Mouse (Mus musculus) MEL (cell line): Measurements from ENCODE around the gene Rpl28. TPM values are rescaled to one million over a fixed set of nuclear protein-coding genes. Genes with fewer than 3 reads are reported as not detected.
"Not testable (repeated sequence)": the region's sequence is repeated elsewhere in the genome, so short reads cannot be mapped to it uniquely, and the experiment has no call there.

Source experiments
- DNase-seq: peaks from one replicate; pipeline ENCODE4 v3.0.0; 2011; ENCODE audit warnings: low read depth, low spot score
- H3K27ac ChIP-seq: 2 replicates; pipeline ENCODE4 v1.5.1; 2012; ENCODE audit warnings: low read depth, mild to moderate bottlenecking, control low read depth, low read length, moderate library complexity; ENCODE audit not compliant: control insufficient read depth
- H3K27me3 ChIP-seq, 2 experiments: fragments of 150-350 bp in 1 of 2; sonication (generic) in 1 of 2; 2 replicates each; pipeline ENCODE4 v1.6.1; 2012; ENCODE audit warnings: low read length in 2 of 2, mild to moderate bottlenecking in 2 of 2, improper control_type of control experiment in 1 of 2, moderate library complexity in 1 of 2; ENCODE audit not compliant: insufficient read depth in 2 of 2, control insufficient read depth in 1 of 2
- H3K36me3 ChIP-seq, 2 experiments: 2 replicates each; pipeline ENCODE4 v1.6.1; 2012 to 2014; ENCODE audit warnings: low read length in 2 of 2, improper control_type of control experiment in 1 of 2, inconsistent platforms in 1 of 2, mild to moderate bottlenecking in 1 of 2; ENCODE audit not compliant: insufficient read depth in 2 of 2, control insufficient read depth in 1 of 2
- H3K4me1 ChIP-seq, 2 experiments: fragments of 150-350 bp in 1 of 2; sonication (generic) in 1 of 2; 2 replicates each; pipeline ENCODE4 v1.6.1; 2012; ENCODE audit warnings: low read length in 2 of 2, improper control_type of control experiment in 1 of 2, mild to moderate bottlenecking in 1 of 2; ENCODE audit not compliant: insufficient read depth in 2 of 2, control insufficient read depth in 1 of 2
- H3K4me3 ChIP-seq, 2 experiments: fragments of 150-350 bp in 1 of 2; sonication (generic) in 1 of 2; 2 replicates each; pipeline ENCODE4 v1.5.1; 2012; ENCODE audit warnings: low read depth in 2 of 2, low read length in 2 of 2, mild to moderate bottlenecking in 2 of 2, moderate library complexity in 2 of 2, control low read depth in 1 of 2, improper control_type of control experiment in 1 of 2; ENCODE audit not compliant: control insufficient read depth in 1 of 2, insufficient read depth in 1 of 2
- H3K79me2 ChIP-seq: 2 replicates; pipeline ENCODE4 v1.6.1; 2012; ENCODE audit warnings: mild to moderate bottlenecking, low read length, moderate library complexity; ENCODE audit not compliant: control insufficient read depth, poor library complexity, insufficient read depth
- H3K9ac ChIP-seq: 2 replicates; pipeline ENCODE4 v1.6.1; 2012; ENCODE audit warnings: low read depth, mild to moderate bottlenecking, control low read depth, low read length, moderate library complexity; ENCODE audit not compliant: control insufficient read depth, poor library complexity, severe bottlenecking
- H3K9me3 ChIP-seq: fragments of 150-350 bp; sonication (generic); replicated peaks from 2 replicates; pipeline ENCODE4 v1.6.1; 2012; ENCODE audit warnings: mild to moderate bottlenecking, low read length, improper control_type of control experiment, moderate library complexity; ENCODE audit not compliant: insufficient read depth
- CTCF ChIP-seq, 3 experiments: IDR thresholded peaks in 2 of 3; conservative IDR thresholded peaks in 1 of 3; 2 replicates each; pipeline ENCODE4 v1.5.1; 2011 to 2012; ENCODE audit warnings: low read length in 3 of 3, low read depth in 2 of 3, mild to moderate bottlenecking in 2 of 3, improper control_type of control experiment in 1 of 3, inconsistent platforms in 1 of 3, mixed read lengths in 1 of 3, moderate library complexity in 1 of 3; ENCODE audit not compliant: control insufficient read depth in 1 of 3, insufficient read depth in 1 of 3, poor library complexity in 1 of 3, severe bottlenecking in 1 of 3
- E2F4 ChIP-seq: IDR thresholded peaks from 2 replicates; pipeline ENCODE4 v1.6.1; 2011; ENCODE audit warnings: low read depth, low read length, improper control_type of control experiment, borderline replicate concordance
- GABPA ChIP-seq: IDR thresholded peaks from 2 replicates; pipeline ENCODE4 v1.6.1; 2012; ENCODE audit warnings: low read depth, mild to moderate bottlenecking, inconsistent platforms, low read length, improper control_type of control experiment, moderate library complexity
- MAZ ChIP-seq: IDR thresholded peaks from 2 replicates; pipeline ENCODE4 v1.6.1; 2012; ENCODE audit warnings: low read depth, mild to moderate bottlenecking, inconsistent platforms, low read length, improper control_type of control experiment
- MYB ChIP-seq: IDR thresholded peaks from 2 replicates; pipeline ENCODE4 v1.6.1; 2011; ENCODE audit warnings: mild to moderate bottlenecking, low read depth, low read length, improper control_type of control experiment
- NRF1 ChIP-seq: IDR thresholded peaks from 2 replicates; pipeline ENCODE4 v1.6.1; 2014; ENCODE audit warnings: low read depth, mild to moderate bottlenecking, inconsistent platforms, low read length, improper control_type of control experiment, moderate library complexity; ENCODE audit not compliant: poor library complexity, insufficient read depth, severe bottlenecking
- POLR2A ChIP-seq, 2 experiments: IDR thresholded peaks; 2 replicates each; pipeline ENCODE4 v1.6.1; 2011 to 2012; ENCODE audit warnings: low read length in 2 of 2, mild to moderate bottlenecking in 2 of 2, control low read depth in 1 of 2, improper control_type of control experiment in 1 of 2, low read depth in 1 of 2, moderate library complexity in 1 of 2; ENCODE audit not compliant: control insufficient read depth in 1 of 2, insufficient read depth in 1 of 2, poor library complexity in 1 of 2
- POLR2AphosphoS2 ChIP-seq: IDR thresholded peaks from 2 replicates; pipeline ENCODE4 v1.6.1; 2011; ENCODE audit warnings: low read length, improper control_type of control experiment
- RAD21 ChIP-seq: IDR thresholded peaks from 2 replicates; pipeline ENCODE4 v1.6.1; 2011; ENCODE audit warnings: mild to moderate bottlenecking, low read depth, low read length, improper control_type of control experiment
- SIN3A ChIP-seq: IDR thresholded peaks from 2 replicates; pipeline ENCODE4 v1.6.1; 2012; ENCODE audit warnings: low read length, improper control_type of control experiment, inconsistent platforms
- SMC3 ChIP-seq: IDR thresholded peaks from 2 replicates; pipeline ENCODE4 v1.6.1; 2011; ENCODE audit warnings: low read depth, low read length, improper control_type of control experiment
- ZMIZ1 ChIP-seq: IDR thresholded peaks from 2 replicates; pipeline ENCODE4 v1.6.1; 2012; ENCODE audit warnings: low read depth, mild to moderate bottlenecking, inconsistent platforms, low read length, improper control_type of control experiment, moderate library complexity
- ZNF384 ChIP-seq: IDR thresholded peaks from 2 replicates; pipeline ENCODE4 v1.6.1; 2012; ENCODE audit warnings: low read depth, mild to moderate bottlenecking, inconsistent platforms, low read length, improper control_type of control experiment
- polyA plus RNA-seq, 2 experiments: library from polyadenylated mRNA; stranded (reverse) in 1 of 2; unstranded in 1 of 2; fragments of >175 nt in 1 of 2; fragments of >200 nt in 1 of 2; gene quantifications; 2 replicates each; pipeline versions ENCODE4 v1.2.1 to v1.2.4; 2012; ENCODE audit warnings: low replicate concordance in 2 of 2, low read depth in 1 of 2; ENCODE audit not compliant: insufficient read length in 2 of 2, insufficient read depth in 1 of 2, missing spikeins in 1 of 2
- total RNA-seq: library from RNA; depleted of rRNA; stranded (reverse); fragments of 300-350 nt; gene quantifications from 2 replicates; pipeline ENCODE4 v1.2.3, GENCODE M21; 2012

Rpl28 gene
- total and polyA plus RNA-seq, 3 experiments, result 1,000 to 9,991 (median 2,264) TPM

DNA sequence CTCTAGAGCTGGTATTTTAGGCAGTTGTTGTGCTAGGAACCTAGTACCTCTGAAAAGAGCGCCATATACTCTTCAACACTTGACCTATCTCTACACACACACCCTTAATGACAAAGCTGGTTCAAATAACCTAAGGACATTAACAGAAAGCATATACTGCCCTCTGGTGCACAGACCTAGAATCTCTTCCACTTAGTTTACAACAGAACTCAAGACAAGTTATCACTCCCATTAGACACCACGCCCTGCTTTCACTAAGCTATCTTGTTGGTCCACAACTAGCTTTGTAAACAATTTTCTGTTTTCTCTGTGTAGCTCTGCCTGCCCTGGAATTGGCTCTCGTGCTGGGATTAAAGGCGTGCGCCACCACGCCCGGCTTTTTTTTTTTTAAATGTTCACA is 14.0 kb downstream of the Rpl28 start:
- DNase-seq, result peak; percentile 81
- Histone ChIP-seq H3K27me3 (no peaks in the 10 kb centered on the region), H3K36me3 (peaks cover 24 to 27% of the 10 kb centered on the region in 2 experiments), H3K27ac (0 out of 2 replicates have a peak overlapping the region, but pooled peaks have one; percentile 6), H3K4me3 (no peak overlapping the region), H3K4me1 (peaks cover 3 to 12% of the 10 kb centered on the region in 2 experiments; a peak in 3 of 4 replicates), H3K79me2 (peaks cover 21% of the 10 kb centered on the region), H3K9me3 (no peaks in the 10 kb centered on the region), H3K9ac (no peak overlapping the region)
- 0 out of 2 replicates have a peak, but pooled peaks have one; percentile 20 for TF ChIP-seq ZNF384
- TF ChIP-seq SIN3A, result no peak
- no peak for TF ChIP-seq E2F4
- peak; percentile 69 for TF ChIP-seq SMC3
- TF ChIP-seq GABPA, result no peak
- TF ChIP-seq MAZ, result no peak
- peak in 2 of 3 experiments; percentile 56 to 68; a peak in 4 of 6 replicates for TF ChIP-seq CTCF (IDR thresholded peaks at IDR 0.05 in 2 of 3, conservative IDR thresholded peaks at IDR 0.05 in 1 of 3; ENCODE audit: control insufficient read depth in 1 of 3, insufficient read depth in 1 of 3, low read depth in 2 of 3, low read length in 3 of 3, poor library complexity in 1 of 3, severe bottlenecking in 1 of 3)
- no peak for TF ChIP-seq MYB
- 0 out of 2 replicates have a peak, but pooled peaks have one; percentile 12 for TF ChIP-seq ZMIZ1
- TF ChIP-seq POLR2AphosphoS2, result peak; percentile 48; the same call in 1 of the 2 replicates
- TF ChIP-seq RAD21, result peak; percentile 56

GRCm38 (mm10) chr7:4811131-4811530 is 18.5 kb downstream of the Rpl28 start:
- TF ChIP-seq SIN3A, result peak; percentile 41; the same call in 1 of the 2 replicates
- Histone ChIP-seq H3K4me1 (peaks cover 3 to 14% of the 10 kb centered on the region in 2 experiments), H3K4me3 (peak overlapping the region; percentile 64 to 96), H3K9ac (peak overlapping the region; percentile 100), H3K79me2 (peaks cover 27% of the 10 kb centered on the region), H3K36me3 (peaks cover 22 to 27% of the 10 kb centered on the region in 2 experiments)
- not testable (repeated sequence) for H3K9me3 ChIP-seq, H3K27ac ChIP-seq, H3K27me3 ChIP-seq
- peak; percentile 35 for DNase-seq

DNA sequence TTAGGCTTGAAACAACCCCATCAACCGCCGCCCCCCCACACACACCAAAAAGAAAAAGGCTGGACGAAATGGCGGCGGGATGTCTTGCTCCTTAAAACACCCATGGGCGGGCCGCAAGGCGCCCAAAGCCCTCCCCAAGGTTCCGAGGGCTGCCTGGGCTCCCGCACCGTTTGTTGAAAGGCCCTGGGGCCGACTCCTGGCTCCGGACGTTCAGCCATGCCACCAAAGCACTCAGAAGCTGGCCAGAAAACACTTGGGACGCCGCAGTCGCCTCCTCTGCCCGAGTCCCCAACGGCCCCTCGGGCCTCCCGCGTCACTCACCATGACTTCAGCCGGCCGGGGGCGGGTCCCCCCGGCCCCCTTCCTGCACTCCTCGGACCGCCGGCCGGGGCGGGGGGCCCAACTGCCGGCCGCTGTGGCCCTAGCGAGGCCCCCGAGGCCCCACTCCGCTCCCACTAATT is 19.2 kb downstream of the Rpl28 start:
- peak overlapping the region; percentile 64 to 96 for H3K4me3 ChIP-seq
- H3K79me2 ChIP-seq, result peaks cover 27% of the 10 kb centered on the region
- H3K27me3 ChIP-seq, result no peaks in the 10 kb centered on the region
- peaks cover 22 to 27% of the 10 kb centered on the region in 2 experiments for H3K36me3 ChIP-seq
- TF ChIP-seq POLR2A (IDR thresholded peaks at IDR 0.05; ENCODE audit: control insufficient read depth in 1 of 2, insufficient read depth in 1 of 2, low read depth in 1 of 2, low read length in 2 of 2, poor library complexity in 1 of 2) (peak; percentile 55 to 84; a peak in 3 of 4 replicates), NRF1 (no peak), POLR2AphosphoS2 (peak; percentile 56; the same call in 1 of the 2 replicates)
- peak; percentile 37 for DNase-seq
- H3K9ac ChIP-seq, result peak overlapping the region; percentile 100
- no peaks in the 10 kb centered on the region for H3K9me3 ChIP-seq
- peaks cover 3 to 14% of the 10 kb centered on the region in 2 experiments for H3K4me1 ChIP-seq
- H3K27ac ChIP-seq, result peak overlapping the region; percentile 62
